Mouse (Mus musculus): ENCODE measurements around the gene Arl5a.

Arl5a gene

GRCm38 (mm10) chr2:52361086-52361485 is 63.6 kb downstream of the Arl5a start:
- no peak for DNase-seq (ENCODE audit: low read depth)

GRCm38 (mm10) chr2:52359722-52360121 is 65.0 kb downstream of the Arl5a start:
- DNase-seq (ENCODE audit: low read depth): no peak

GRCm38 (mm10) chr2:52358156-52358555 is 66.5 kb downstream of the Arl5a start:
- no peak for DNase-seq (ENCODE audit: low read depth)

- no peak for DNase-seq (ENCODE audit: low read depth)
Observed at GRCm38 (mm10) chr2:52351029-52351428, 73.7 kb downstream of the Arl5a start.

Measured in c-Kit-positive CD71-positive TER-119-negative erythroid progenitor cells, embryonic 14.5 days (primary cell).